Mouse (Mus musculus) midbrain, embryonic 16.5 days (tissue): ENCODE measurements around the gene Ebf4. TPM values are rescaled to one million over a fixed set of nuclear protein-coding genes. Genes with fewer than 3 reads are reported as not detected.
"Not testable (repeated sequence)": the region's sequence is repeated elsewhere in the genome, so short reads cannot be mapped to it uniquely, and the experiment has no call there.

Experiments used
- ATAC-seq: fragments of 200-750 bp; cut with Nextera tagmentation; 2 replicates; pipeline ENCODE4 v1.8.0; 2017; ENCODE audit warnings: moderate TSS enrichment
- H3K27ac ChIP-seq: fragments of 300-500 bp; sonication (generic); 2 replicates; pipeline ENCODE4 v1.5.1; 2014; ENCODE audit warnings: mild to moderate bottlenecking, low read length, mixed read lengths
- H3K27me3 ChIP-seq: fragments of 300-500 bp; sonication (generic); 2 replicates; pipeline ENCODE4 v1.6.1; 2014; ENCODE audit warnings: low read depth, low read length, mixed read lengths; ENCODE audit not compliant: control insufficient read depth, insufficient read depth
- H3K36me3 ChIP-seq: fragments of 300-500 bp; sonication (generic); 2 replicates; pipeline ENCODE4 v1.6.1; 2014; ENCODE audit warnings: mild to moderate bottlenecking, low read length, moderate library complexity, mixed read lengths; ENCODE audit not compliant: control insufficient read depth, insufficient read depth
- H3K4me1 ChIP-seq: fragments of 300-500 bp; sonication (generic); 2 replicates; pipeline ENCODE4 v1.6.1; 2014; ENCODE audit warnings: mild to moderate bottlenecking, low read length, mixed read lengths; ENCODE audit not compliant: control insufficient read depth, insufficient read depth
- H3K4me2 ChIP-seq: fragments of 300-500 bp; sonication (generic); 2 replicates; pipeline ENCODE4 v1.6.1; 2014; ENCODE audit warnings: mild to moderate bottlenecking, low read length, mixed read lengths
- H3K4me3 ChIP-seq: fragments of 300-500 bp; sonication (generic); 2 replicates; pipeline ENCODE4 v1.5.1; 2014; ENCODE audit warnings: low read depth, mild to moderate bottlenecking, low read length, moderate library complexity, mixed read lengths
- H3K9ac ChIP-seq: fragments of 300-500 bp; sonication (generic); 2 replicates; pipeline ENCODE4 v1.6.1; 2014; ENCODE audit warnings: low read depth, low read length, mixed read lengths
- H3K9me3 ChIP-seq: fragments of 300-500 bp; sonication (generic); replicated peaks from 2 replicates; pipeline ENCODE4 v1.6.1; 2014; ENCODE audit warnings: mild to moderate bottlenecking, low read length, mixed read lengths; ENCODE audit not compliant: control insufficient read depth, poor library complexity, severe bottlenecking
- WGBS: fragments of 180-500 bp; shearing (Covaris S2); extraction: QIAGEN DNeasy Blood & Tissue Kit; methylation state at CpG from one replicate; pipeline ENCODE4 v1.1.7; 2014; 5-methylcytosine and 5-hydroxymethylcytosine counted together
- polyA plus RNA-seq: library from polyadenylated mRNA; unstranded; fragments of >200 nt; fragmentation: Nextera tagmentation; extraction: Ambion mirVana; gene quantifications from 2 replicates; pipeline ENCODE4 v1.2.1, GENCODE M21; 2015

Gene Ebf4
- polyA plus RNA-seq, 1 experiment from 2014 or later = 4.6 TPM

GRCm38 (mm10) chr2:130353889-130354288 lies 58.9 kb downstream of the Ebf4 start:
- Histone ChIP-seq H3K9me3 (no peaks in the 10 kb centered on the region), H3K4me2 (no peak overlapping the region), H3K27me3 (no peaks in the 10 kb centered on the region; the same call in 1 of the 2 replicates), H3K4me3 (no peak overlapping the region), H3K27ac (no peak overlapping the region), H3K9ac (no peak overlapping the region), H3K4me1 (peaks cover 5% of the 10 kb centered on the region; the same call in 1 of the 2 replicates), H3K36me3 (no peaks in the 10 kb centered on the region)
- ATAC-seq = no peak
- WGBS = 78% methylated on average over 3 of the region's 3 CpGs

- ATAC-seq = no peak
- Histone ChIP-seq H3K4me2 (no peak overlapping the region), H3K9me3 (no peaks in the 10 kb centered on the region), H3K4me1 (no peaks in the 10 kb centered on the region), H3K9ac (no peak overlapping the region), H3K27ac (no peak overlapping the region), H3K36me3 (no peaks in the 10 kb centered on the region), H3K27me3 (peaks cover 32% of the 10 kb centered on the region), H3K4me3 (no peak overlapping the region)
- 93% methylated on average over 5 of the region's 5 CpGs for WGBS
Measured at GRCm38 (mm10) chr2:130357551-130357950, 62.6 kb downstream of the Ebf4 start.

GRCm38 (mm10) chr2:130358852-130359251 lies 63.9 kb downstream of the Ebf4 start:
- no peak overlapping the region for H3K9ac ChIP-seq
- H3K27ac ChIP-seq = no peak overlapping the region
- peaks cover 45% of the 10 kb centered on the region for H3K27me3 ChIP-seq
- no peaks in the 10 kb centered on the region for H3K4me1 ChIP-seq
- ATAC-seq = no peak
- H3K36me3 ChIP-seq = no peaks in the 10 kb centered on the region
- H3K4me2 ChIP-seq = no peak overlapping the region
- H3K4me3 ChIP-seq = no peak overlapping the region
- 30% methylated on average over 5 of the region's 5 CpGs for WGBS
- H3K9me3 ChIP-seq = no peaks in the 10 kb centered on the region

GRCm38 (mm10) chr2:130362511-130363026 lies 67.6 kb downstream of the Ebf4 start:
- Histone ChIP-seq H3K4me3 (no peak overlapping the region), H3K9ac (no peak overlapping the region; the same call in 1 of the 2 replicates), H3K36me3 (no peaks in the 10 kb centered on the region), H3K27ac (no peak overlapping the region), H3K4me2 (no peak overlapping the region), H3K27me3 (peaks cover 46% of the 10 kb centered on the region), H3K9me3 (no peaks in the 10 kb centered on the region), H3K4me1 (no peaks in the 10 kb centered on the region; the same call in 1 of the 2 replicates)
- WGBS = 4% methylated on average over 13 of the region's 14 CpGs
- ATAC-seq = 0 out of 2 replicates have a peak, but pooled peaks have one; percentile 43

GRCm38 (mm10) chr2:130365211-130366094 lies 70.5 kb downstream of the Ebf4 start:
- Histone ChIP-seq H3K9ac (peak overlapping the region; percentile 40; the same call in 1 of the 2 replicates), H3K4me2 (peak overlapping the region; percentile 52), H3K36me3 (no peaks in the 10 kb centered on the region), H3K27me3 (peaks cover 35% of the 10 kb centered on the region), H3K9me3 (no peaks in the 10 kb centered on the region), H3K27ac (no peak overlapping the region), H3K4me3 (peak overlapping the region; percentile 33), H3K4me1 (no peaks in the 10 kb centered on the region; the same call in 1 of the 2 replicates)
- WGBS = 9% methylated on average over 30 of the region's 30 CpGs
- peak; percentile 36; the same call in 1 of the 2 replicates for ATAC-seq

GRCm38 (mm10) chr2:130367386-130367785 lies 72.4 kb downstream of the Ebf4 start:
- no peak overlapping the region for H3K27ac ChIP-seq
- no peak for ATAC-seq
- 68% methylated on average over 4 of the region's 4 CpGs for WGBS

GRCm38 (mm10) chr2:130373026-130373425 lies 78.1 kb downstream of the Ebf4 start:
- WGBS = 44% methylated on average over 1 of the region's 1 CpGs
- not testable (repeated sequence) for H3K4me3 ChIP-seq, H3K9ac ChIP-seq, H3K27me3 ChIP-seq, ATAC-seq, H3K36me3 ChIP-seq, H3K27ac ChIP-seq, H3K4me1 ChIP-seq, H3K4me2 ChIP-seq, H3K9me3 ChIP-seq

More at GRCm38 (mm10) chr2:130367386-130367785, 72.4 kb downstream of the Ebf4 start:
- H3K4me2 ChIP-seq = no peak overlapping the region
- no peaks in the 10 kb centered on the region; the same call in 1 of the 2 replicates for H3K4me1 ChIP-seq
- H3K27me3 ChIP-seq = peaks cover 16% of the 10 kb centered on the region
- no peak overlapping the region for H3K9ac ChIP-seq
- H3K9me3 ChIP-seq = no peaks in the 10 kb centered on the region
- no peak overlapping the region for H3K4me3 ChIP-seq
- no peaks in the 10 kb centered on the region for H3K36me3 ChIP-seq

- Histone ChIP-seq H3K9me3 (no peaks in the 10 kb centered on the region), H3K27me3 (no peaks in the 10 kb centered on the region), H3K9ac (no peak overlapping the region), H3K4me2 (no peak overlapping the region), H3K4me3 (no peak overlapping the region), H3K36me3 (no peaks in the 10 kb centered on the region), H3K4me1 (no peaks in the 10 kb centered on the region), H3K27ac (no peak overlapping the region)
- no peak for ATAC-seq
- 81% methylated on average over 4 of the region's 4 CpGs for WGBS
Measured at GRCm38 (mm10) chr2:130374951-130375350, 80.0 kb downstream of the Ebf4 start.

- no peaks in the 10 kb centered on the region for H3K4me1 ChIP-seq
- H3K36me3 ChIP-seq = no peaks in the 10 kb centered on the region
- no peaks in the 10 kb centered on the region for H3K9me3 ChIP-seq
- no peak overlapping the region for H3K27ac ChIP-seq
- no peaks in the 10 kb centered on the region for H3K27me3 ChIP-seq
- no peak overlapping the region for H3K4me3 ChIP-seq
- no peak overlapping the region for H3K4me2 ChIP-seq
- no peak overlapping the region for H3K9ac ChIP-seq
- 46% methylated on average over 3 of the region's 3 CpGs for WGBS
- ATAC-seq = no peak
Measured at GRCm38 (mm10) chr2:130383205-130383604, 88.2 kb downstream of the Ebf4 start.
